Mouse (Mus musculus) naive thymus-derived CD4-positive, alpha-beta T cell, adult 2 months (primary cell): Measurements from ENCODE around the gene Ankk1.

Experiments used
- DNase-seq: peaks from one replicate; pipeline ENCODE4 v3.0.0-alpha.2; 2011; ENCODE audit warnings: low read depth

Ankk1 gene

DNA sequence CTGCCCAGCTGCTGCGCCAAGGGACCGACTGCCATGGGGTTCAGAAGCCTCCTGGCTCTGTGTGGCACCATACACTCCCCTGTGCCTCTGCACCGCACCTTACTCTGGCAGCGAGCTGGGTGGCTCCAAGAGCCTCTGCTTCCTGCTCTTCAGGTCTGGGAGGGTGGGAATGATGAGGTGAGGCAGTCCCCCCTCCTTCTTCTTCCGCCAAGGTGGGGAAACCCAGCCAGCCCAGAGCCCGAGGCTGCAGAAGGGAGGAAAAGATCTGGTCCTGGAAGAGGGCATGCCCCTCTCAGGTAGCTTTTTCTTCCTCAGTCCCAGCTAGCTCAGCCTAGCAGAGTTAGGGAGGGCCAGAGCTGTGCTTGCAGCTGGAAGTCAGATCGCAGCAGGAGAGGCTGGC lies at the start of gene Ankk1:
Ankk1 (minus strand) TSS at position 101 of the 400 bp plus-strand sequence.
- DNase-seq, result no peak

DNA sequence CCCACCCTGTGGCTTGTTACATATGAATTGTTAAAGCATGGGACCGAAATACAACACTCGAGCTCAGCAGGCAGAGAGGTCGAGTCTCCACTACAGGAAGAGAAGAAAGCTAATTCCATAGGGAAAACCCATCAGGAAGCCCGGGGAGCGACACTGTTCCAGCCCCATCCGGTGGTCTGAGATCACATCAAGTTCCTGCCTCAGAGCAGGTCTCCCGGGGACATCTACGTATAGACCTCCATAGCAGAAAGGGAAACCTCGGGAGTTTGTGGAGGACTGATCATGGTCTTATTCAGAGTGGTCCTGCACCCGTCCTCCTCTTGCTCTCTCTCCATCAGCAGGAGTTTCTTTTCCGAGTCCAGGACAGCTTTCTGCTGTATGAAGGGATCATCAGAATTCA lies 45.3 kb upstream of the Ankk1 start:
- no peak for DNase-seq

- DNase-seq, result no peak
These were observed 44.1 kb upstream of the Ankk1 start for GRCm38 (mm10) chr9:49470946-49471345.

DNA sequence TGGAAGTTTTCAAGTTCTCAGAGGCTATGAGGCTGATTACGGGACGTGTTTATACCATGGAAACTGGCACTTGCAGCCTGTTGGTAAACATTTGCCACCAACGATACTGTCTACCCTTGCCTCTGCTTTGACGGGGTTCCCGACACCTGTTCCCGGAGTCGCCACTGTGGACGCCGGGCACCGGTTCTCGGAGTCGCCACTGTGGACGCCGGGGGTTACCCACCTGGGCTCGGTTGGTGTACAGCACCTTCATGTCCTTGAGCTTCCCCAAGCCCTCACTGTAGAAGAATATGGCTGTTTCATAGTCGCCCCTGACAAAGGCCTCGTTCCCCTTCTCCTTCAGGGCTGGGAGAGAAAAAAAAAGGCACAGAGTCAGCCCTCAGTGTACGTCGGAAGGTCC lies 43.2 kb upstream of the Ankk1 start:
- no peak for DNase-seq

DNA sequence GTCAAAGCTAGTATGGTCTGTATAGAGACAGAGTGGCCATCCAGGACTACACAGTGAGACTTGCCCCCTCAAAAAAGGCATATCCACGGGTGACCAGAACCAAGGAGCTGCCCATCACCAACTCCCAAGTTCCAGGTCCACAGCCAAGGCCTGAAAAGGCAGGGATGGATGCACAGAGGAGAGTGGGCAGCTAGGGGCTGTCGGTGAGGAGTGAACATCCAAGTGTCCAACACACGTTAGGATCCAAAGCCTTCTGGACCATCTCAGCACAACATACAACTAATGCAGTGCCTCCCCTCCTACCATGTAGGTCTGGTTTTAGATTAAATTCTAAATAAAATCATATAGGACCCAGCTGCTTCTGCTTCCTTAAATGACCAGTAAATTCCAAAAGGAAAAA lies 29.3 kb upstream of the Ankk1 start:
- DNase-seq, result no peak

DNA sequence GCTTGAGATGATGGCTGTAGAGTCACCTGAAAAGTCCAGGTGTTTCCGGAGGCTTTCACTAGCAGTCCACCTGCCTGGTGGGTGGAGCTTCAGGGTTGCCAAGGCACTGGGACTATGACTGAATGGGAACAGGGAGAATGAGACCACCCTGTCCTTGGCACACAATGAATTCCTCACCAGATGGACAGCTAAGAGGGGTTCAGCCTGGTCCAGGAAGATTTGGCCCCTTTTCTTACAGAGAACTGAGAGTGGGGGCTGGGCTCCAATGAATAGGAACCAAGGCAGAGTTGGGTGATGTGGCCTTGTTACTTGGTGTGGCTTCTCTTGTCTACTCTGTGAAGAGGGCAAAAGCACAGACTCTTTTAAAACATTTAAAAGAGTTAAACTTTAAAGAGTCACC lies 25.6 kb upstream of the Ankk1 start:
- DNase-seq, result no peak

GRCm38 (mm10) chr9:49450491-49450890 lies 23.7 kb upstream of the Ankk1 start:
- no peak for DNase-seq

DNA sequence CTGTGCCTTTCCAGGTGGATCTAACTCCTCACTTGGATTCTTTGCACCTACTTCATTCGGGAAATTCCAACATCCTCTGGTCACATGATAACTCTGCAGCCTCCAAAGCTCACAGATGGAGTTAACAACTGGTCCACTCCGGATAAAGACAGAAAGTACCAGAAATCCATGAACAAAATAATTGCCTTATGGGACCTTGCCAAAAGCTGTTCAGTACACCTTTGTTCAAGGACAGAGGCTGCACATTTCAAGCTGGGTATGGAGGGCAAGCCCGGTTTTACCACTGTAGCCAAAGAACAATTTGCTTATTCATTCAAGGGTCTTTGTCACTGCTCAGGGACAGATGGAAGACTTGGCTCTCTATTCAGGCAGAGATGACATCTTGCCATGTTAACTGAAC lies 15.8 kb upstream of the Ankk1 start:
- no peak for DNase-seq

- DNase-seq, result no peak
These were observed 657 bp upstream of the Ankk1 start for GRCm38 (mm10) chr9:49427478-49427877.

DNA sequence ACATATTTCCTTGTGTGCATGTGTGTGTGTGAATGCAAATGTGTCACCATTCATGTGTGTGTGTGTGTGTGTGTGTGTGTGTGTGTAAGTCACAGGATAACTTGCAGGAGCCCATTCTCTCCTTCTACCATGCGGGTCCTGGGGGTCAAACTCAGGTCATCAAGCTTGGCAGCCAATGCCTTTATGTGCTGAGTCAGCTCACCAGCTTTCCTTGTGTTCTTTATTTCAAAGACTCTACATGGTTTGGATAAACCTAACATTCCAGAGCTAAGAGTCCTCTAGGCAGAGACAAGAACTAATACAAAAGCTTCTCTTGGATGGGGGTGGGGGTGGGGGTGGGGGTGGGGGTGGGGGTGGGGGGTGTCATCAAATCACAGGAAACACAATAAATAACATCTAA lies 1.2 kb downstream of the Ankk1 start:
- DNase-seq, result no peak

DNA sequence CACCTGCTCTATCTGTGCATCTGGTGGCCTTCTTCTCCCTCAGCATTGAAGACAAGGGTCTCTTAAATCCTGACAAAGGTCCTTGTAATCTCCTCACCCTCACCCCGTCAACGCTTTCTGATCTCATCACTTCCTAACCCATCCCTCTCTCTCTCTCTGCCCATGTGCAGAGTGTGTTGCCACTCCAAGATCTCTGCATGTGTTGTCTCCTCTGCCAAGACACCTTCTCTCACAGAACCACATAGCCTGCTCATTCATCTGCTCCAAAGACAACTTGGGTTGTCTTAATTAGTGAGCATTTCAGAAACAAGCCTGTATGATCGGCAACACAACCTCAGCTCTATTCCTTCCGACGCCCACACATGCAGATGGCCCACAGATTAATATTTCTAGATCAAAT lies 3.0 kb downstream of the Ankk1 start:
- no peak for DNase-seq

DNA sequence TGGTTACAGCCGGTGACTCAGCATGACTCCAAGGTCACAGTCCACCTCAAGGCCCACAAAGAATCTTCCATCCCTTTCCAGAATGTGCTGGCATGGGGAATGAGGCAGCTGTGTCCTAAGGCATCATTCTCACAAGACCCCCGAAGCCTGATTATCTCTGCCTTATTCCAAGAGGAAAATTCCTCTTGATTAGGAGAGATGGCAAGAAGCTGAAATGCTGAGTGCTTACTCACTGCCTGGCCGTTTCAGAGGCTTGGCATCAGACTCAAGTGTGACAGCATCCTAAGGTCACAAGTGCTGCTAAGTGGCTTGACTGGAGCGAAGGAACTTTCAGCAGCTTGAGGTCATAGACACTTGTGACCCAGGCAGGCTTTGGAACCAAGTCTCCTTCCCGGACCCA lies 16.2 kb downstream of the Ankk1 start:
- DNase-seq, result no peak

DNA sequence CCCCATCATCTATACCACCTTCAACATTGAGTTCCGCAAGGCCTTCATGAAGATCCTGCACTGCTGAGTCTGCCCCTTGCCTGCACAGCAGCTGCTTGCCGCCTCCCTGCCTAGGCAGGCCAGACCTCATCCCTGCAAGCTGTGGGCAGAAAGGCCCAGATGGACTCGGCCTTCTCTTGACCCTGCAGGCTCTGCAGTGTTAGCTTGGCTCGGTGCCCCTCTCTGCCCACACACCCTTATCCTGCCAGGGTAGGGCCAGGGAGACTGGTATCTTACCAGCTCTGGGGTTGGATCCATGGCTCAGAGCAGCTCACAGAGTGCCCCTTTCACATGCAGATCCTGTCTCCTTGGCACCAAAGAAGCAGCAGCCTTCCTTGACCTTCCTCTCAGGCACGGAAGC lies 19.8 kb downstream of the Ankk1 start:
- DNase-seq, result no peak

DNA sequence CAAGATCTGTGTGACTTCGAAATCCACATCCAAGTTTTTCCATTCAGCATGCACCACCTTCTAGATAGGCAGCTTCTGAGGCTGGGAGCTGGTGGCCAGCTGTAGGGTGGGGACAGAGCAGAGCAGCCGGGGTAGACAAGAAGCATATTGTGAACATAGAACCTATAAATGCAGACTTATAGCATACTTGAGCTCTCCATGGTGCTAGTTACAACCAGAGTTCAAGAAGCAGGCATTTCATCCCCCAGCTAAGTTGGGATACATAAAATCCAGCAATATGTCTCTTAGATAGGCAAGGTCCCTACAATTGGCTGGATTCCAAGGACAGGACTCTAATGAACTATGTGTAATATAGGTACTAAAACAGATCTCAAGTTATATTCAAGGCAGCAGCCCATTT lies 23.1 kb downstream of the Ankk1 start:
- DNase-seq, result no peak

DNA sequence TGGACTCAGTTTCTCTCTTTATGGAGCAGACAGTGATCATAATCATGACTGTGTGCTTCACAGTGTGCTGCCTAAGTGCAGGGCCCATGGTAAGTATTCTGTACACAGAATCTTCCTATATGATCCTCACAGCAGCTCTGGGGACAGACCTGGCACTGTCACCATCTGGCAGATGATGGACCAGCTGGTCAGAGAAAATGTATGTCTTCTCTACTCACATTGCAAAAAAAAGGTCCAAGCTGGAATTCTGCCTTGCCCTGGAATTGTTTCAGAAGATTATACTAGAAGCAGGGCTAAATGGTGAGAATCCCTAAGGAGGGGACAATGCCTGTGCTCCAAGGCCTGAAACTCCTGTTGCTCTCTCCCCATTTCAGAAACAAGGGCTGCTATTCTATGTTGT lies 30.8 kb downstream of the Ankk1 start:
- no peak for DNase-seq

DNA sequence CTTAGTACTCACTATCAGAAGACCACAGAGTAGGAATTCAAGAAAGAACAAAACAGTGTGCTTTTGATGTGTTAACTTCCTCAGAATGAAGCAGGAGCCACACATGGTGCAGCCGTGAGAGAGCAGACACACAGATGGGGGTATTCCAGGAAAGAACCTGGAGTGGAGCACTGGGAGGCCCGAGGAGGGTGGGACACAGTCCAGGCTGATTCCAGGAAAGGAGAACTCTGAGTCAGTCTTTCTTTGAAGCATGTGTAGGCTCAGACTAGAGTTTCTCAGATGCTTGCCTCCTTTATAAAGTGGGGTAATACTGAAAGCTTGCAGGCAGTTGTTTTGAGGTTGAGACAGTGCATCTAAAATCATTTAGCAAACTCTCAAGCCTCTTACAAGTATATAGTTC lies 34.6 kb downstream of the Ankk1 start:
- DNase-seq, result no peak

DNA sequence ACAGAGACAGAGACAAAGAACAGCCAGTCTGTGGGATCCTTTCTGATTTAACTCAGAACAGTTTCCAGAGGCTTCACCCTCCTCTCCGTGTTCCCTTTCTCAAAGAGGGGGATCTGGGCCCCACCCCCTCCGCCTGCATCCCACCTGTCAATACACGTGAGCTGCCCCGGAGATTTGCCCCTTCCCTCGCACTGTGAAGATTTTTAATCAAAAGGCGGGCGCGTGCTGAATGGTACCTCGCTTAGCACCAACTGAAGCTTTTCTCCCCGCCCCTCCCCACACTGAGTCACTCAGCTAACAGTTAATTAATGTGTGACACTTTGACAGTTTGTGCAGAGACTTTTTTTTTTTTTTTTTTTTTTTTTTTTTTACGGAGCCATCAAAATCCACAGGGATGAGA lies 40.7 kb downstream of the Ankk1 start:
- DNase-seq, result no peak

DNA sequence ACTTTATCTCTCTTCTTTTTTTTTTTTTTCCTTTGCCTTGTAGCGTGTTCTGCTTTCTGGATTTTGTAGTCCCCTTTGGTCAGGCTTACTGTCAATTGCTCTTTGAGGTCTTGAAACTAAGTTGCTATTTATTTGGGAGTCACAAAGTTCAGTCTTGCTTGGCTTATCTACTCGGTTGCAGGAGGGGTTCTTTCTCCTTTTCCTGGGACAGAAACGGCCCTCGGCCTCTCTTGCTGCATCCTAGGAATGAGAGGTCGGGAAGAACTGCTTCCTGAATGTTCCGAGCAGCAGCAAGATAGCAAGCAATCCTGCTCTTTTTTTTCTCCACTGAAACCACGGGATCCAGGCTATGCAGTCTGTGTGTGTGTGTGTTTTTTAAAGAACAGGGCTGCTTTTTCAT lies 41.5 kb downstream of the Ankk1 start:
- DNase-seq, result no peak

- DNase-seq, result no peak
These were observed 42.0 kb downstream of the Ankk1 start for GRCm38 (mm10) chr9:49384855-49385254.

DNA sequence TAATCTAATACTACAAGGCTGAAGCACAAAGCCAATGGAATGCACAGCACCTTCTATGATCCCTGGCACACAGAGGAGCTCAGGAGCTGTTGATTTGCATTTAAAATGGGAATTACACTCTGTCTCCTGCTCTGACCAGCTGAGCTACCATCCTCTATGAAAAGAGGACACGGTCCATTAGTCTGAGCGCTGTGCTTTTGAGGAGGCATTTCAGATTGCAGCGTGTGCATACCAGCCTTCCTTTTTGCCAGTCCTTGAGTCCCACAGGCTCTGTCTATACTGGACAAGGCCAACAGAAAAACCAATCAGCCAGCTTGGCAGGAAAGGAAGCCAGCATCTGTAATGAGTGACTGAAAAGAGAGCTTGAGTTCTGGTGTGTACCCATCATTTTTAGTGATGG lies 42.8 kb downstream of the Ankk1 start:
- no peak for DNase-seq

GRCm38 (mm10) chr9:49379962-49380361 lies 46.9 kb downstream of the Ankk1 start:
- DNase-seq, result no peak

DNA sequence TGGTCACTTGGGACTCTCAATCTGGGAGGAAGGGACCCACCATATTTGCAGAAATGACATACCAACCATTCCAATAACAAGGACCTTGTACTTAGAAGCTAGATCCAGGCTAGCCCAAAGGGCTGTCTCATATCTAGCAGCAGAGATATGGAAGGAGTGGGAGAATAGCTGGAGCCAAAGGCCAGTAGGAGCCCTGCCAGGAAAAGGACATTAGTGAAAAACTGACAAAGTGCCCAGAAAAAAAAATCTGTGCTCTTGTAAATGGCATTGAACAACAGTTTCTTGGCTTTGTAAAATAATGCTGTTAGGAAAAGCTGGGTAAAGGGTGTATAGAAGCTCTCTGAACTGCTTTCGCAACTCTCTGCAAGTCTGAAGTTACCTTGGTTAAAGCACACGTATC lies 52.9 kb downstream of the Ankk1 start:
- DNase-seq, result no peak

- no peak for DNase-seq
These were observed 61.1 kb downstream of the Ankk1 start for GRCm38 (mm10) chr9:49365763-49366162.
